Mouse (Mus musculus) midbrain, embryonic 14.5 days (tissue): Measurements from ENCODE around the gene Crybg1. TPM values are rescaled to one million over a fixed set of nuclear protein-coding genes. Genes with fewer than 3 reads are reported as not detected.
"Not testable (repeated sequence)": the region's sequence is repeated elsewhere in the genome, so short reads cannot be mapped to it uniquely, and the experiment has no call there.

ENCODE experiments used
- ATAC-seq: fragments of 200-750 bp; cut with Nextera tagmentation; 2 replicates; pipeline ENCODE4 v1.8.0; 2017; ENCODE audit warnings: moderate number of reproducible peaks, moderate library complexity; ENCODE audit not compliant: low FRiP score, low TSS enrichment
- DNase-seq: peaks from one replicate; pipeline ENCODE4 v3.0.0-alpha.2; 2015
- H3K27ac ChIP-seq: fragments of 300-500 bp; sonication (generic); replicated peaks from 2 replicates; pipeline ENCODE4 v1.5.1; 2014; ENCODE audit warnings: mild to moderate bottlenecking, low read depth, low read length, moderate library complexity
- H3K27me3 ChIP-seq: fragments of 300-500 bp; sonication (generic); 2 replicates; pipeline ENCODE4 v1.6.1; 2014; ENCODE audit warnings: low read length, control low read depth, mixed read lengths; ENCODE audit not compliant: control insufficient read depth, insufficient read depth
- H3K36me3 ChIP-seq: fragments of 300-500 bp; sonication (generic); 2 replicates; pipeline ENCODE4 v1.6.1; 2014; ENCODE audit warnings: low read length, control low read depth; ENCODE audit not compliant: control insufficient read depth, insufficient read depth
- H3K4me1 ChIP-seq: fragments of 300-500 bp; sonication (generic); 2 replicates; pipeline ENCODE4 v1.6.1; 2014; ENCODE audit warnings: mild to moderate bottlenecking, antibody characterized with exemption, low read length, control low read depth; ENCODE audit not compliant: control insufficient read depth, insufficient read depth
- H3K4me2 ChIP-seq: fragments of 300-500 bp; sonication (generic); 2 replicates; pipeline ENCODE4 v1.6.1; 2014; ENCODE audit warnings: mild to moderate bottlenecking, low read length, moderate library complexity
- H3K4me3 ChIP-seq: fragments of 300-500 bp; sonication (generic); replicated peaks from 2 replicates; pipeline ENCODE4 v1.5.1; 2014; ENCODE audit warnings: low read depth, low read length
- H3K9ac ChIP-seq: fragments of 300-500 bp; sonication (generic); replicated peaks from 2 replicates; pipeline ENCODE4 v1.6.1; 2014; ENCODE audit warnings: mild to moderate bottlenecking, low read length, moderate library complexity
- H3K9me3 ChIP-seq: fragments of 300-500 bp; sonication (generic); 2 replicates; pipeline ENCODE4 v1.6.1; 2016; ENCODE audit warnings: low read length, control low read depth, mixed read lengths; ENCODE audit not compliant: control insufficient read depth
- WGBS: fragments of 180-500 bp; shearing (Covaris S2); extraction: QIAGEN DNeasy Blood & Tissue Kit; methylation state at CpG from one replicate; pipeline ENCODE4 v1.1.7; 2014; 5-methylcytosine and 5-hydroxymethylcytosine counted together
- polyA plus RNA-seq: library from polyadenylated mRNA; unstranded; fragments of >200 nt; fragmentation: Nextera tagmentation; extraction: Ambion mirVana; gene quantifications from 2 replicates; pipeline ENCODE4 v1.2.1, GENCODE M21; 2014

The Crybg1 gene
- polyA plus RNA-seq, 1 experiment from 2014 or later, result 0.29 TPM

DNA sequence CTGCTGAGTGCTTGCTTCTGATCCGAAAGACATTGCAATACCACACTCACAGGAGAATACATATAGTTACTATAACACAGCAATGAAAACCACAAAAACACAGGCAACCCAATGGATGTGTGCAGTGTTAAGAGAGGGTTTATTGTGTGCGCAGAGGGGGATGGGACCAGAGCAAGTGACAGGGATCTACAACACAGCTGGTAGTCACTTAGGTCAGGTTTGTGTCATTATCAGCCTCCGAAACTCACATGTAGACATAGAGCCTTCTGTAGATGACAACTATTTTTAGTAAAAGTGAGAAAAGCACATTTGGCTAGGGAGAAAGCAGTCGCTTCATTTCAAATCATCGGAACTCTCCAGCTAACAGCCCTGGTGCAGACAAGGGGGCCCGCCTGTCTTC, 166.2 kb downstream of the Crybg1 start:
- ATAC-seq (no peak), DNase-seq (no peak)
- Histone ChIP-seq H3K27me3 (no peaks in the 10 kb centered on the region), H3K4me2 (no peak overlapping the region), H3K27ac (no peak overlapping the region), H3K4me3 (no peak overlapping the region), H3K9me3 (no peaks in the 10 kb centered on the region), H3K9ac (no peak overlapping the region), H3K4me1 (no peaks in the 10 kb centered on the region), H3K36me3 (no peaks in the 10 kb centered on the region)
- WGBS, result 94% methylated on average over 6 of the region's 6 CpGs

DNA sequence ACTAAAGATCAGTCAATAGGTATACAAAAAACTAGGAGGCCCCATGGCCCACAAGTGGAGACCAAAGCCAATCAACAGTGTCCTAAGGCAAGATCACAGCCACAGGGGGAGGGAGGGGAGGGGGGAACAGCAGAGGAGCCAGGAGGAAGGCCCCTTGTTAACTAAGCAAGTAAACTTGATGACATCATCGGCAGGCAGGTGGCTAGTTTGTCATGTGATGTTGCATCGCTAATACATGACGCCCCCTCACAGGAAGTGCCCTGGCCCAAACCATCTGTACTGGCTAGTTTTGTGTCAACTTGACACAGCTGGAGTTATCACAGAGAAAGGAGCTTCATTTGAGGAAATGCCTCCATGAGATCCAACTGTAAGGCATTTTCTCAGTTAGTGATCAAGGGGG, 167.9 kb downstream of the Crybg1 start:
- H3K4me1 ChIP-seq, DNase-seq, H3K36me3 ChIP-seq, H3K27ac ChIP-seq, H3K27me3 ChIP-seq, H3K9me3 ChIP-seq, H3K9ac ChIP-seq, H3K4me3 ChIP-seq, ATAC-seq, H3K4me2 ChIP-seq: not testable (repeated sequence)
- 98% methylated on average over 3 of the region's 3 CpGs for WGBS

- WGBS, result 88% methylated on average over 1 of the region's 1 CpGs
- Histone ChIP-seq H3K9ac (no peak overlapping the region), H3K27me3 (no peaks in the 10 kb centered on the region), H3K36me3 (no peaks in the 10 kb centered on the region), H3K4me1 (no peaks in the 10 kb centered on the region), H3K9me3 (no peaks in the 10 kb centered on the region), H3K4me2 (no peak overlapping the region), H3K27ac (no peak overlapping the region), H3K4me3 (no peak overlapping the region)
- DNase-seq (no peak), ATAC-seq (no peak)
Observed at GRCm38 (mm10) chr10:43980080-43980479, 168.6 kb downstream of the Crybg1 start.

GRCm38 (mm10) chr10:43977353-43977752, 171.3 kb downstream of the Crybg1 start:
- ATAC-seq (no peak), DNase-seq (no peak)
- Histone ChIP-seq H3K4me3 (no peak overlapping the region), H3K9me3 (no peaks in the 10 kb centered on the region), H3K9ac (no peak overlapping the region), H3K36me3 (no peaks in the 10 kb centered on the region), H3K27me3 (no peaks in the 10 kb centered on the region), H3K4me2 (no peak overlapping the region), H3K27ac (no peak overlapping the region), H3K4me1 (no peaks in the 10 kb centered on the region)
- WGBS, result 85% methylated on average over 3 of the region's 3 CpGs

DNA sequence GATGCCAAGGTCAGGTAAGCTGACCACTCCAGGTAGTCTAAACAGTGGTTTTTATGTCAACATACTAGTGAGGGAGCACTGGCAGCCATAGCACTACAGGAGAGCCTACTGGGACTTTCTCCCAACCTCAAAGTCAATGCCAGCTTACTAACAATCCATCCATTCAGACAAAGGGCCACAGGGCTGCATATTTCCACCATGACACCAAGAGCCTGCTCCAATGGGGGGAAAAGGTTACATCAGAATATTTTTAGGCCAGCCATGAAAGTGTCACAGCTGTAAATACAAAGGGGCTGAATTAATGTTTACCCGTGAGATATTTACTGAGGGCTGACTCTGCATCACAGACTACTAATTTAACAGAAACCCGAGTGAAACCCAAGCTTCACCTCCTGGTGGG, 175.4 kb downstream of the Crybg1 start:
- Histone ChIP-seq H3K4me1 (no peaks in the 10 kb centered on the region), H3K4me2 (no peak overlapping the region), H3K9ac (no peak overlapping the region), H3K27ac (no peak overlapping the region), H3K4me3 (no peak overlapping the region), H3K9me3 (no peaks in the 10 kb centered on the region), H3K27me3 (no peaks in the 10 kb centered on the region), H3K36me3 (no peaks in the 10 kb centered on the region)
- WGBS, result 50% methylated on average over 2 of the region's 2 CpGs
- DNase-seq (no peak), ATAC-seq (no peak)

- no peak for DNase-seq
- 64% methylated on average over 2 of the region's 2 CpGs for WGBS
- Histone ChIP-seq H3K4me3 (no peak overlapping the region), H3K9me3 (no peaks in the 10 kb centered on the region), H3K27me3 (no peaks in the 10 kb centered on the region), H3K27ac (no peak overlapping the region), H3K4me1 (no peaks in the 10 kb centered on the region), H3K36me3 (no peaks in the 10 kb centered on the region), H3K4me2 (no peak overlapping the region), H3K9ac (no peak overlapping the region)
- no peak for ATAC-seq
Observed at GRCm38 (mm10) chr10:43964943-43965342, 183.7 kb downstream of the Crybg1 start.

DNA sequence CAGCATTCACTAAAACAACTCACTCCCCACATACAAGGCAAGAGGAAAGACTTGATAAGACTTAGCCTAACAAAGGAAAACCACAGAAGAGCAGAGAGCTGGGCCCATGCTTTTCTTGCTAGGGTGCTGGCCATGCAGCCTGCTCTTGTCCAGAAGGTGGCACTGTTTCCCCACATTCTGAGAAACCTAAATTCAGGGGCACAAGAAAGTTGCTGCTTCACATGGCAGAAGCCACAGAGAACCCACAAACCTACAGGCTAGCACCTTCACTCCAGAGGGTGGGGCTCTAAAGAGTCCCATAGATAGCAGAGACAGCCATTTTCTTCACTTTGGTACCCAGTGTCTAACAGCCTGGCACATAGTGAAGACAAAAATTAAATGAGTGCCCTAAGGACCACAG, 194.7 kb downstream of the Crybg1 start:
- Histone ChIP-seq H3K4me2 (no peak overlapping the region), H3K9me3 (no peaks in the 10 kb centered on the region), H3K9ac (no peak overlapping the region), H3K4me1 (no peaks in the 10 kb centered on the region), H3K36me3 (no peaks in the 10 kb centered on the region), H3K4me3 (no peak overlapping the region), H3K27ac (no peak overlapping the region), H3K27me3 (no peaks in the 10 kb centered on the region)
- peak; percentile 91 for DNase-seq
- peak; percentile 66; the same call in 1 of the 2 replicates for ATAC-seq

- H3K9ac ChIP-seq, result no peak overlapping the region
- H3K4me3 ChIP-seq, result no peak overlapping the region
- H3K4me2 ChIP-seq, result no peak overlapping the region
- no peak overlapping the region for H3K27ac ChIP-seq
- H3K4me1 ChIP-seq, result no peaks in the 10 kb centered on the region
- ATAC-seq (no peak), DNase-seq (no peak)
- no peaks in the 10 kb centered on the region for H3K27me3 ChIP-seq
- H3K9me3 ChIP-seq, result no peaks in the 10 kb centered on the region
- H3K36me3 ChIP-seq, result peaks cover 3% of the 10 kb centered on the region; the same call in 1 of the 2 replicates
- WGBS, result 82% methylated on average over 4 of the region's 4 CpGs
Observed at GRCm38 (mm10) chr10:43945435-43945834, 203.2 kb downstream of the Crybg1 start.

- no peak for ATAC-seq
- Histone ChIP-seq H3K9me3 (no peaks in the 10 kb centered on the region), H3K4me1 (no peaks in the 10 kb centered on the region), H3K9ac (no peak overlapping the region), H3K4me2 (no peak overlapping the region), H3K36me3 (peaks cover 3% of the 10 kb centered on the region; the same call in 1 of the 2 replicates), H3K27me3 (no peaks in the 10 kb centered on the region), H3K27ac (no peak overlapping the region), H3K4me3 (no peak overlapping the region)
- peak; percentile 22 for DNase-seq
- 19% methylated on average over 4 of the region's 4 CpGs for WGBS
Observed at GRCm38 (mm10) chr10:43943736-43944135, 204.9 kb downstream of the Crybg1 start.
